Mouse (Mus musculus) cortical plate, adult 2 months (tissue): Measurements from ENCODE around the gene Zfp37.

Source experiments
- CTCF ChIP-seq: fragments of 200-500 bp; IDR thresholded peaks from 2 replicates; pipeline ENCODE4 v1.5.1; 2011; ENCODE audit warnings: mild to moderate bottlenecking, control low read depth, low read length; ENCODE audit not compliant: insufficient read depth; ENCODE audit errors: extremely low read depth
- POLR2A ChIP-seq: fragments of 200-500 bp; IDR thresholded peaks from 2 replicates; pipeline ENCODE4 v1.6.1; 2011; ENCODE audit warnings: mild to moderate bottlenecking, low read length, control low read depth; ENCODE audit not compliant: insufficient read depth; ENCODE audit errors: extremely low read depth

GRCm38 (mm10) chr4:62256931-62257330 lies 26.1 kb upstream of the Zfp37 start:
- no peak for TF ChIP-seq CTCF
- no peak for TF ChIP-seq POLR2A
